ENCODE assay signal across 27 mouse cellular contexts in genomic region chr1:165248842-165249241, GRCm38 (mm10).
"Had no signal": no experiment of that assay in that cellular context is flagged by ENCODE, and none has a peak within 500 bp of the region (broad histone marks: within the 10 kb centered on the region; RNA-seq: fewer than 3 reads in every experiment).

No protein-coding gene starts in this region.

- DNase-seq: gastrocnemius, adult 2 months; gastrocnemius, postnatal 10 days; gastrocnemius, postnatal 25 days; heart, adult 18-20 months; heart, postnatal 14 days; heart, postnatal 36 days; kidney, adult 11 months; kidney, adult 2 months; kidney, adult 9 months; kidney, postnatal 14 days; kidney, postnatal 36 days; layer of hippocampus, adult 9-11 months; layer of hippocampus, postnatal 36 days; left cerebral cortex, postnatal 4 days had no signal

- H3K4me3 ChIP-seq: gastrocnemius, adult 2 months; heart, embryonic 10.5 days; heart, embryonic 13.5 days; heart, embryonic 15.5 days; hindbrain, embryonic 13.5 days; hindbrain, embryonic 15.5 days; kidney, embryonic 15.5 days; limb, embryonic 13.5 days; limb, embryonic 15.5 days; liver, embryonic 12.5 days had no signal

- H3K27me3 ChIP-seq: heart, embryonic 13.5 days; heart, embryonic 15.5 days; hindbrain, embryonic 13.5 days; hindbrain, embryonic 15.5 days; kidney, embryonic 15.5 days; limb, embryonic 13.5 days; limb, embryonic 15.5 days had no signal

- H3K9ac ChIP-seq: heart, embryonic 13.5 days; heart, embryonic 15.5 days; hindbrain, embryonic 13.5 days; hindbrain, embryonic 15.5 days; kidney, embryonic 15.5 days; limb, embryonic 13.5 days; limb, embryonic 15.5 days; liver, embryonic 12.5 days; liver, embryonic 14.5 days had no signal

- H3K9me3 ChIP-seq: heart, embryonic 10.5 days; heart, embryonic 13.5 days; heart, embryonic 15.5 days; hindbrain, embryonic 13.5 days; hindbrain, embryonic 15.5 days; kidney, embryonic 15.5 days; limb, embryonic 13.5 days; limb, embryonic 15.5 days; liver, embryonic 12.5 days had no signal

- H3K4me1 ChIP-seq: heart, embryonic 10.5 days; heart, embryonic 13.5 days; hindbrain, embryonic 13.5 days; hindbrain, embryonic 15.5 days; limb, embryonic 13.5 days; limb, embryonic 15.5 days; liver, embryonic 12.5 days had no signal

- H3K27ac ChIP-seq: gastrocnemius, adult 2 months; heart, embryonic 10.5 days; heart, embryonic 13.5 days; heart, embryonic 15.5 days; hindbrain, embryonic 13.5 days; hindbrain, embryonic 15.5 days; hindbrain, postnatal 0 days; kidney, embryonic 15.5 days; kidney, postnatal 0 days; limb, embryonic 13.5 days; limb, embryonic 15.5 days; liver, embryonic 12.5 days; liver, embryonic 14.5 days had no signal

- H3K36me3 ChIP-seq: heart, embryonic 10.5 days; heart, embryonic 13.5 days; heart, embryonic 15.5 days; hindbrain, embryonic 13.5 days; hindbrain, embryonic 15.5 days; kidney, embryonic 15.5 days; limb, embryonic 13.5 days; limb, embryonic 15.5 days; liver, embryonic 12.5 days had no signal

- ATAC-seq: hindbrain, postnatal 0 days; intestine, embryonic 16.5 days; liver, embryonic 12.5 days had no signal
